Mouse (Mus musculus) liver, embryonic 14 days (tissue): ENCODE results near the gene Gm12185. TPM values are rescaled to one million over a fixed set of nuclear protein-coding genes. Genes with fewer than 3 reads are reported as not detected.

Experiments
- polyA plus RNA-seq: library from polyadenylated mRNA; depleted of rRNA; stranded (reverse); fragments of >200 nt; gene quantifications from 2 replicates; pipeline ENCODE4 v1.2.3, GENCODE M21; 2012; rRNA removed

Gm12185 gene
- polyA plus RNA-seq: 0.01 TPM in 2 replicates

GRCm38 (mm10) chr11:48991740-48992520, at the start of gene Gm12185:
Gm12185 (minus strand) TSS chr11:48992226.

GRCm38 (mm10) chr11:48994018-48994417, 2.0 kb upstream of the Gm12185 start, which contains the start of gene Tgtp1:
Tgtp1 (minus strand) TSS chr11:48994172.

GRCm38 (mm10) chr11:48979251-48979650, 12.8 kb downstream of the Gm12185 start, which contains the start of gene 9930111J21Rik1:
9930111J21Rik1 (minus strand) TSS chr11:48979398.

GRCm38 (mm10) chr11:48978240-48978939, 13.6 kb downstream of the Gm12185 start, which contains the start of gene Olfr56:
Olfr56 (plus strand) TSS chr11:48978889.

GRCm38 (mm10) chr11:48946090-48946489, 45.9 kb downstream of the Gm12185 start, which contains the start of gene Psme2b:
Psme2b (minus strand) TSS chr11:48946190.

GRCm38 (mm10) chr11:48902021-48902420, 90.0 kb downstream of the Gm12185 start, which contains the start of gene Gm5431:
Gm5431 (minus strand) TSS chr11:48902214.

GRCm38 (mm10) chr11:48871201-48871772, 120.7 kb downstream of the Gm12185 start, which contains the start of gene Irgm1:
Irgm1 (minus strand) TSS chr11:48871683.

Other genes with a start within 250 kb of the Gm12185 start
- 1,034 and 1,157 TPM in 2 replicates for gene Rack1, start 191.9 kb downstream of the Gm12185 start, polyA plus RNA-seq
- 9.3 and 10.6 TPM in 2 replicates for gene Trim41, start 174.9 kb downstream of the Gm12185 start, polyA plus RNA-seq
- gene Trim7, start 166.1 kb downstream of the Gm12185 start, polyA plus RNA-seq: 0.12 and 0.15 TPM in 2 replicates
- gene Gm12184, start 165.6 kb downstream of the Gm12185 start, polyA plus RNA-seq: 11.3 and 14.5 TPM in 2 replicates
- 13.2 and 17.2 TPM in 2 replicates for gene Irgm1, start 120.5 kb downstream of the Gm12185 start, polyA plus RNA-seq
- 0.19 and 0.29 TPM in 2 replicates for gene Gm5431, start 90.0 kb downstream of the Gm12185 start, polyA plus RNA-seq
- gene Psme2b, start 46.0 kb downstream of the Gm12185 start, polyA plus RNA-seq: 0.66 and 1.5 TPM in 2 replicates
- gene Olfr56, start 13.3 kb downstream of the Gm12185 start, polyA plus RNA-seq: 0.15 and 0.20 TPM in 2 replicates
- 0.29 and 0.32 TPM in 2 replicates for gene 9930111J21Rik1, start 12.8 kb downstream of the Gm12185 start, polyA plus RNA-seq
- 0.50 and 0.55 TPM in 2 replicates for gene Tgtp1, start 1.9 kb upstream of the Gm12185 start, polyA plus RNA-seq
- gene 9930111J21Rik2, start 59.0 kb upstream of the Gm12185 start, polyA plus RNA-seq: 0.64 and 0.95 TPM in 2 replicates
- gene Tgtp2, start 72.0 kb upstream of the Gm12185 start, polyA plus RNA-seq: 0.33 and 0.53 TPM in 2 replicates
- gene Ifi47, start 84.4 kb upstream of the Gm12185 start, polyA plus RNA-seq: 3.7 and 4.6 TPM in 2 replicates
- gene Olfr1396, start 122.6 kb upstream of the Gm12185 start, polyA plus RNA-seq: 0.02 TPM in 1 of 2 replicates, not detected in the other
- gene Olfr1395, start 150.0 kb upstream of the Gm12185 start, polyA plus RNA-seq: not detected in 2 replicates
- gene Olfr1394, start 162.2 kb upstream of the Gm12185 start, polyA plus RNA-seq: not detected in 2 replicates
- gene Btnl9, start 194.9 kb upstream of the Gm12185 start, polyA plus RNA-seq: 0.63 and 0.68 TPM in 2 replicates
- gene Zfp62, start 211.1 kb upstream of the Gm12185 start, polyA plus RNA-seq: 5.8 and 6.9 TPM in 2 replicates